Mouse (Mus musculus) midbrain, embryonic 11.5 days (tissue): ENCODE measurements around the gene Sik3. TPM values are rescaled to one million over a fixed set of nuclear protein-coding genes. Genes with fewer than 3 reads are reported as not detected.

Experiments used
- ATAC-seq: fragments of 200-750 bp; cut with Nextera tagmentation; 2 replicates; pipeline ENCODE4 v1.8.0; 2017; ENCODE audit warnings: moderate TSS enrichment, moderate library complexity; ENCODE audit not compliant: low FRiP score
- DNase-seq: peaks from one replicate; pipeline ENCODE4 v3.0.0; 2015; ENCODE audit warnings: low spot score; ENCODE audit errors: missing footprints
- H3K27ac ChIP-seq: fragments of 300-500 bp; sonication (generic); 2 replicates; pipeline ENCODE4 v1.5.1; 2014; ENCODE audit warnings: low read depth, low read length
- H3K27me3 ChIP-seq: fragments of 300-500 bp; sonication (generic); 2 replicates; pipeline ENCODE4 v1.6.1; 2014; ENCODE audit warnings: mild to moderate bottlenecking, low read length, moderate library complexity, mixed read lengths; ENCODE audit not compliant: control insufficient read depth, insufficient read depth
- H3K36me3 ChIP-seq: fragments of 300-500 bp; sonication (generic); 2 replicates; pipeline ENCODE4 v1.6.1; 2014; ENCODE audit warnings: mild to moderate bottlenecking, low read length, moderate library complexity, mixed read lengths; ENCODE audit not compliant: control insufficient read depth, insufficient read depth
- H3K4me1 ChIP-seq: fragments of 300-500 bp; sonication (generic); 2 replicates; pipeline ENCODE4 v1.6.1; 2014; ENCODE audit warnings: low read length; ENCODE audit not compliant: control insufficient read depth, insufficient read depth
- H3K4me2 ChIP-seq: fragments of 300-500 bp; sonication (generic); 2 replicates; pipeline ENCODE4 v1.6.1; 2014; ENCODE audit warnings: mild to moderate bottlenecking, moderate library complexity
- H3K4me3 ChIP-seq: fragments of 300-500 bp; sonication (generic); 2 replicates; pipeline ENCODE4 v1.5.1; 2014; ENCODE audit warnings: low read depth, low read length
- H3K9ac ChIP-seq: fragments of 300-500 bp; sonication (generic); 2 replicates; pipeline ENCODE4 v1.6.1; 2014; ENCODE audit warnings: low read length
- H3K9me3 ChIP-seq: fragments of 300-500 bp; sonication (generic); 2 replicates; pipeline ENCODE4 v1.6.1; 2016; ENCODE audit warnings: low read length; ENCODE audit not compliant: control insufficient read depth
- WGBS: fragments of 180-500 bp; shearing (Covaris S2); extraction: QIAGEN DNeasy Blood & Tissue Kit; methylation state at CpG from one replicate; pipeline ENCODE4 v1.1.7; 2014; 5-methylcytosine and 5-hydroxymethylcytosine counted together
- polyA plus RNA-seq: library from polyadenylated mRNA; unstranded; fragments of >200 nt; fragmentation: Nextera tagmentation; extraction: Ambion mirVana; gene quantifications from 2 replicates; pipeline ENCODE4 v1.2.1, GENCODE M21; 2014

Gene Sik3
- polyA plus RNA-seq, 1 experiment from 2014 or later = 8.9 TPM

DNA sequence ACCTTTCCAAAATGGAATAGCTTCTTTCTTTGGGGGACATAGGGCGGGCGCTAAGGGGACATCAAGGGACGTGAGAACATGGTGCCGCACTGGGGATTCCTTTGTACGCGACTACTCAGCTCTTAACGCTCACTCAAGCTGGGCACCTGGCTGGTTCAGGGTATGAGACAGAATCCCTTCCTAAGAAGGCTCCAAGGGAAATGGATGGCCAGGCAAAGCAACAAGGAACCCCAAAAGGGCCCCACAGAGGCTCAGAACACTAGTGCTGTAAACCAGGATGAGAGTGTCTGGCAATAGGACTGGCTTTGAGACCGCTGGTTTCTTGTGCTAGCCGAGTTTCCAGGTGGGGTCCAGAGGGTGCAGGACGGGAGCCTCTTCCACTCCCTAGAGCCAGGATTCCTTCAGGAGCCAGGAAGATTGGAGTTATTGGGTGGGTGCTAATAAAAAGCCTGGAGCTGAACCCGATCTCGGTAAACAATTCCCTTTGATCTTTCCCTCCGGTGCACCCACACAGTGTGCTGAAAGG lies 217.9 kb downstream of the Sik3 start:
- Histone ChIP-seq H3K9ac (peak overlapping the region; percentile 66), H3K9me3 (no peaks in the 10 kb centered on the region), H3K27me3 (no peaks in the 10 kb centered on the region), H3K4me3 (peak overlapping the region; percentile 44), H3K4me1 (0 out of 2 replicates have a peak, but pooled peaks cover 4% of the 10 kb centered on the region), H3K36me3 (no peaks in the 10 kb centered on the region), H3K4me2 (peak overlapping the region; percentile 79), H3K27ac (no peak overlapping the region)
- DNase-seq (peak; percentile 92), ATAC-seq (0 out of 2 replicates have a peak, but pooled peaks have one; percentile 11)
- 18% methylated on average over 13 of the region's 13 CpGs for WGBS

- no peak overlapping the region for H3K4me3 ChIP-seq
- H3K9me3 ChIP-seq = no peaks in the 10 kb centered on the region
- DNase-seq (no peak), ATAC-seq (no peak)
- H3K4me2 ChIP-seq = no peak overlapping the region
- H3K36me3 ChIP-seq = no peaks in the 10 kb centered on the region
- WGBS = 86% methylated on average over 6 of the region's 6 CpGs
- no peak overlapping the region for H3K9ac ChIP-seq
- no peaks in the 10 kb centered on the region for H3K27me3 ChIP-seq
- 0 out of 2 replicates have a peak, but pooled peaks cover 2% of the 10 kb centered on the region for H3K4me1 ChIP-seq
- H3K27ac ChIP-seq = no peak overlapping the region
These were observed 222.6 kb downstream of the Sik3 start for GRCm38 (mm10) chr9:46235196-46235595.

- Histone ChIP-seq H3K36me3 (no peaks in the 10 kb centered on the region), H3K4me1 (no peaks in the 10 kb centered on the region), H3K4me3 (no peak within 1 kb of the TSS), H3K9me3 (no peaks in the 10 kb centered on the region), H3K9ac (no peak within 1 kb of the TSS), H3K27ac (no peak within 1 kb of the TSS), H3K4me2 (no peak within 1 kb of the TSS), H3K27me3 (no peaks in the 10 kb centered on the region)
- no peak for ATAC-seq
- no peak for DNase-seq
These were observed 222.8 kb downstream of the Sik3 start, which contains the start of gene Apoc3 for GRCm38 (mm10) chr9:46235596-46235648. Gene Apoc3 (minus strand): TSS chr9:46235636.

DNA sequence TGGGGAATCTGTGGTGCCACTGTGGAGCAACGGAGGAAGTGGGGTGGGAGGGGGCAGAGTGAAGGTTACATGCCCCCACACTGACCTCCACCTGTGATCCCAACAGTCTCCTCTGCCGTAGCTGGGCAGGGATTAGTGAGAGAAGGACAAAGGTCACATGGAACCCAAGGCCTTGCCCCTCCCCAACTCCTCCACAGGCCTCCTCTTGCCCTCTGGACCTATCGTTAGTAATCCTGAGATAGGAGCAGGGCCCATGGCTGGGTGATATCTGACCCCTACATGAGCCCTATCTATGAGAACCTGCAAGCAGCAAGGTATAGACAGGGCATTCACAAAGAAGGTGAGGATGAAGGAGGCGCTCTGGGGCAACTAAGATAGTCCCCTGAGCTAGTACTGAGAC lies 223.0 kb downstream of the Sik3 start:
- H3K9me3 ChIP-seq = no peaks in the 10 kb centered on the region
- no peak overlapping the region for H3K27ac ChIP-seq
- WGBS = 42% methylated on average over 4 of the region's 4 CpGs
- H3K27me3 ChIP-seq = no peaks in the 10 kb centered on the region
- ATAC-seq (no peak), DNase-seq (no peak)
- no peak overlapping the region for H3K4me3 ChIP-seq
- no peaks in the 10 kb centered on the region for H3K36me3 ChIP-seq
- no peak overlapping the region for H3K9ac ChIP-seq
- no peak overlapping the region for H3K4me2 ChIP-seq
- H3K4me1 ChIP-seq = no peaks in the 10 kb centered on the region

- no peak for ATAC-seq
- 88% methylated on average over 7 of the region's 7 CpGs for WGBS
- no peak overlapping the region for H3K9ac ChIP-seq
These were observed 226.2 kb downstream of the Sik3 start for GRCm38 (mm10) chr9:46238850-46239249.

GRCm38 (mm10) chr9:46240526-46241153 lies 228.0 kb downstream of the Sik3 start, which contains the start of gene Apoa4:
Gene Apoa4 (plus strand): TSS chr9:46240696.
- Histone ChIP-seq H3K9ac (no peak within 1 kb of the TSS), H3K27ac (no peak within 1 kb of the TSS), H3K4me2 (no peak within 1 kb of the TSS), H3K4me1 (no peaks in the 10 kb centered on the region), H3K9me3 (no peaks in the 10 kb centered on the region), H3K27me3 (no peaks in the 10 kb centered on the region), H3K36me3 (no peaks in the 10 kb centered on the region), H3K4me3 (no peak within 1 kb of the TSS)
- no peak for DNase-seq
- 74% methylated on average over 7 of the region's 7 CpGs for WGBS
- no peak for ATAC-seq

More at GRCm38 (mm10) chr9:46238850-46239249, 226.2 kb downstream of the Sik3 start:
- Histone ChIP-seq H3K36me3 (no peaks in the 10 kb centered on the region), H3K4me2 (no peak overlapping the region), H3K9me3 (no peaks in the 10 kb centered on the region), H3K4me1 (no peaks in the 10 kb centered on the region), H3K27ac (no peak overlapping the region), H3K27me3 (no peaks in the 10 kb centered on the region), H3K4me3 (no peak overlapping the region)
- DNase-seq = no peak

DNA sequence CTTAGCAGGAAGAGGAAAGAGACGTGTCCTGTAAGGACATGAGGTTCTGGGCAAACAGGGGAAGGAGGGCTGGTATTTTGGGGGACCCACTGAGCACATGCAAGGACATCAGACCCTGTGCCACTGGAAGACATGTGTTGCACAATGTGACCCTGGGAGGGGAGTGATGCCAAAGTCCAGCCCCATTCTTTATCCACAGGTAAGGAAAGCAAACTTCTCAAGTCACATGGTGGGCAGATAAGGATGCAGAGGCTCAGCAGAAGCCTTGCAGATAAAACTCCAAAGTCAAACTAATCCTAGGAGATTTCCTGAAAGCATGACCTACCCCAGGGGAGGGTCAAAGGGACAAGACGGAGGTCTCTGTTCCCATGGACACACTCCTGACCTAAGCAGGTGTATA lies 229.2 kb downstream of the Sik3 start:
- ATAC-seq (no peak), DNase-seq (no peak)

GRCm38 (mm10) chr9:46243122-46243521 lies 230.5 kb downstream of the Sik3 start:
- Histone ChIP-seq H3K27me3 (no peaks in the 10 kb centered on the region; the same call in 1 of the 2 replicates), H3K36me3 (no peaks in the 10 kb centered on the region), H3K4me3 (no peak overlapping the region), H3K4me2 (no peak overlapping the region), H3K27ac (no peak overlapping the region), H3K9ac (no peak overlapping the region), H3K4me1 (no peaks in the 10 kb centered on the region), H3K9me3 (no peaks in the 10 kb centered on the region)
- 72% methylated on average over 4 of the region's 4 CpGs for WGBS
- DNase-seq (no peak), ATAC-seq (no peak)

More for the DNA sequence above, 229.2 kb downstream of the Sik3 start:
- H3K4me3 ChIP-seq = no peak overlapping the region
- H3K36me3 ChIP-seq = no peaks in the 10 kb centered on the region
- H3K4me2 ChIP-seq = no peak overlapping the region
- no peak overlapping the region for H3K9ac ChIP-seq
- H3K4me1 ChIP-seq = no peaks in the 10 kb centered on the region
- H3K9me3 ChIP-seq = no peaks in the 10 kb centered on the region
- H3K27ac ChIP-seq = no peak overlapping the region
- WGBS = 67% methylated on average over 2 of the region's 2 CpGs
- no peaks in the 10 kb centered on the region; the same call in 1 of the 2 replicates for H3K27me3 ChIP-seq

DNA sequence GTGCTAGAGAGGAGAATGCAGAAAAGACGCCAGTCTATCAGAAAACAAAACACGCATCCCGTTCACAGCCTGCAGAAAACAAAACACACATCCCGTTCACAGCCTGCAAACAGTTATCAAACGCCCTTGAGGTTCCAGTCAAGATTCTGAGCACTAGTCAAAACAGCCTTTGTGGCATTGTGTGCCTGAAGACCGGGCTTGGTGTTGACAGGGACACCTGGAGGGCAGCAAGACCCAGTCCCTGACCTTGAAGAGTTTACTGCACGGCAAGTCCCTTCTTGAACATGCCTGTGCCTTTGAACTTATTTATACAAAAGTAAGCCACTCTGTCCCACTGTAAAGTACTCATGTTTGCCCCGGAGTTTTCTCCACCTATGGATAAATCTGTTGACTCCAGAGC lies 231.0 kb downstream of the Sik3 start:
- Histone ChIP-seq H3K4me2 (no peak overlapping the region), H3K9me3 (no peaks in the 10 kb centered on the region), H3K4me1 (no peaks in the 10 kb centered on the region), H3K36me3 (no peaks in the 10 kb centered on the region), H3K27ac (no peak overlapping the region), H3K27me3 (no peaks in the 10 kb centered on the region; the same call in 1 of the 2 replicates), H3K4me3 (no peak overlapping the region), H3K9ac (no peak overlapping the region)
- 66% methylated on average over 8 of the region's 8 CpGs for WGBS
- peak; percentile 1 for DNase-seq
- ATAC-seq = no peak
